Mouse (Mus musculus): Measurements from ENCODE around the gene Cfap157. TPM values are rescaled to one million over a fixed set of nuclear protein-coding genes. Genes with fewer than 3 reads are reported as not detected.

Gene Cfap157
- polyA plus RNA-seq, 1 experiment = 0.39 TPM

Other genes starting within 250 kb of the Cfap157 start
- gene Fam102a, start 249.1 kb downstream of the Cfap157 start, polyA plus RNA-seq (2012; rRNA removed) = 23.8 and 31.3 TPM in 2 replicates
- 138 and 191 TPM in 2 replicates for gene Dpm2, start 213.6 kb downstream of the Cfap157 start, polyA plus RNA-seq (2012; rRNA removed)
- gene Pip5kl1, start 209.6 kb downstream of the Cfap157 start, polyA plus RNA-seq (2012; rRNA removed) = 0.11 and 0.24 TPM in 2 replicates
- not detected in 2 replicates for gene 9430097D07Rik, start 208.7 kb downstream of the Cfap157 start, polyA plus RNA-seq (2012; rRNA removed)
- gene St6galnac4, start 197.3 kb downstream of the Cfap157 start, polyA plus RNA-seq (2012; rRNA removed) = 40.7 and 48.2 TPM in 2 replicates
- 44.6 and 46.1 TPM in 2 replicates for gene St6galnac6, start 184.7 kb downstream of the Cfap157 start, polyA plus RNA-seq (2012; rRNA removed)
- gene Ak1, start 162.7 kb downstream of the Cfap157 start, polyA plus RNA-seq (2012; rRNA removed) = 25.9 and 35.2 TPM in 2 replicates
- 109 TPM in 2 replicates for gene Eng, start 137.8 kb downstream of the Cfap157 start, polyA plus RNA-seq (2012; rRNA removed)
- gene Fpgs, start 80.3 kb downstream of the Cfap157 start, polyA plus RNA-seq (2012; rRNA removed) = 109 and 124 TPM in 2 replicates
- 112 and 115 TPM in 2 replicates for gene Cdk9, start 71.4 kb downstream of the Cfap157 start, polyA plus RNA-seq (2012; rRNA removed)
- 35.5 and 38.0 TPM in 2 replicates for gene Sh2d3c, start 63.4 kb downstream of the Cfap157 start, polyA plus RNA-seq (2012; rRNA removed)
- gene 6330409D20Rik, start 43.4 kb downstream of the Cfap157 start, polyA plus RNA-seq (2012; rRNA removed) = not detected in 2 replicates
- gene Tor2a, start 27.2 kb downstream of the Cfap157 start, polyA plus RNA-seq (2012; rRNA removed) = 67.5 and 71.1 TPM in 2 replicates
- 2.7 and 4.2 TPM in 2 replicates for gene Ttc16, start 8.8 kb downstream of the Cfap157 start, polyA plus RNA-seq (2012; rRNA removed)
- 5.0 and 7.6 TPM in 2 replicates for gene Ptrh1, start 8.6 kb downstream of the Cfap157 start, polyA plus RNA-seq (2012; rRNA removed)
- 8.2 and 13.8 TPM in 2 replicates for gene Stxbp1, start 62.8 kb upstream of the Cfap157 start, polyA plus RNA-seq (2012; rRNA removed)
- 41.8 and 48.6 TPM in 2 replicates for gene Fam129b, start 91.7 kb upstream of the Cfap157 start, polyA plus RNA-seq (2012; rRNA removed)
- gene Rpl12, start 177.1 kb upstream of the Cfap157 start, polyA plus RNA-seq (2012; rRNA removed) = 226 and 300 TPM in 2 replicates
- gene Lrsam1, start 177.2 kb upstream of the Cfap157 start, polyA plus RNA-seq (2012; rRNA removed) = 18.6 and 19.3 TPM in 2 replicates
- gene Slc2a8, start 197.7 kb upstream of the Cfap157 start, polyA plus RNA-seq (2012; rRNA removed) = 52.5 and 53.7 TPM in 2 replicates

Measured in gonadal fat pad, adult 2 months (tissue).